Mouse (Mus musculus) lung, postnatal 4 days (tissue): ENCODE measurements around the gene Pakap.

Experiments
- DNase-seq, 2 experiments: peaks; one replicate each; pipeline ENCODE4 v3.0.0; 2021

Pakap gene

DNA sequence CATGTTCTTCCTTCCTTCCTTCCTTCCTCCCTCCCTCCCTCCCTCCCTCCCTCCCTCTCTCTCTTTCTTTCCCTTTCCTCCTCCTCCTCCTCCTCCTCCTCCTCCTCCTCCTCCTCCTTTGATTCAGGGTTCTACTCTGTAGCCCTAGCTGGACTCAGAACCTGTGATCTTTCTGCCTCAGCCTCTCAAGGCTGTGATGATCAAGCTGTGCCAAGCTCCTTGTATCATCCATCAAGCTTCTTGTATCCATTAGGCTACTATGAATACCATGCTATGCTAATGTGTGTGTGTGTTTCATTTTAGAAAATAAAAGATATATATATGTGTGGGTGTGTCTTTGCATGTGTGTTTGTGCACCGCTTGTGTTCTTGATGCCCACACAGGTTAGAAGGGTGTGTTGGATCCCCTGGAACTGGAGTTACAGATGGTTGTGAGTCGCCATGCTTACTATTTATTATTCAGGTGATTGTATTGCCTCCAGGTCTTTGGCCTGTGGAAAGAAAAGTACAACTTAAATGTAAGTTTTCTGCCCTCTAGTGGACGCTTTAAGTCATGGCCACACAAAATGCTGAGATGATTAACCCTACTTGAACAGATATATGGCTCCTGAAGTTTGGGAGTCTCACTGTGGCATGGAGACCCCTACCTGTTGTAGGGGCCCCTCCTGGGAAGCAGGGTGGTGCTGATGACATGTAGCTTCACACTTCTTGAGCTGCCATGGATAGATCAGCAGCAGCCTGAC lies 359.7 kb downstream of the Pakap start:
- DNase-seq = no peak

DNA sequence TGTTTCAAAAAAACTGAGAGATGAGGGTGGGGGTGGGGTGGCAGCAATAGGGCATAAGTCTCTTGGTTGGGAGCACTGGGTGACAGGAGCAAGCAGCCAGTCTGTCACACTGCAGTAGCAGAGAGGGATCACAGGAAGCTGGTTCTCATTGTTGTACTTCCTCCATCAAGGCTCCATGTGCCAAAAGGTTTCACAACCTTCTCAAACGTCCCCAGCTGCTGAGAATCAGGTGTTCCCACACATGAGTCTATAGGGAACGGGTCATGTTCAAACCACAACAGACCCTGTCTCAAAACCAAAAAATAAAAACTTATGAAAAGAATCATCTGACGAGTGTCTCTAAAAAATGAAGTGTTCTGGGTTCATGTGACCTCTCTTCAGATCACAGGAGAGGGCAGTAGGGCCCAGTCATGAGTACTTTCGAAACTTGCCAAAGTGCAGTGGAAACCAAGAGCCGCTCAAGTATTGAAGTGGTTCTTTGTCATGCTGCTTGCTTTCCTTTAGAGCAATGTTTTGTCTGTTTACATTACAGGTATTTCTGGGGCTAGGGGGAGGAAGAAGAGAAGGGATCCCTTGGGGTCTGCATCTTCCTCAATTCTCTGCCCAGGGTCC lies 362.7 kb downstream of the Pakap start:
- peak in 1 of 2 experiments; percentile 34 for DNase-seq

DNA sequence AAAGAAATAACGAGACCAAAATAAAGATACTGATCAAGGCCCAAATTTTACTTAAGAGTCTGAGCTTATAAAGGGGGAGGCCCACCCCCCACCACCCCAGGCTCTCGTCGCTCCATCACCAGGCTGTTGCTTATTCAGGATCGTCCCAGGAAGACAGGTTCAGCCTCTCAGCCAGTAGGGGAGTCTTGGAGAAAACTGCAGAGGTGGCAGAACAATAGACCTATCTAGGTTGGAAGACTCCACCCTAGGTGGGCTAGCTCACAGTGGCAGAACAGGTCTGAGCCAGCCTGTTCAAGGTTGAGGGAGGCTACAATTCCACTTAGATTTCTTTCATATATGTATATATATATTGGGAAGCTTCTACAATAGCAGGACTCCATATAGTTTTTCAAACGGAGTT lies 366.2 kb downstream of the Pakap start:
- DNase-seq = no peak

DNA sequence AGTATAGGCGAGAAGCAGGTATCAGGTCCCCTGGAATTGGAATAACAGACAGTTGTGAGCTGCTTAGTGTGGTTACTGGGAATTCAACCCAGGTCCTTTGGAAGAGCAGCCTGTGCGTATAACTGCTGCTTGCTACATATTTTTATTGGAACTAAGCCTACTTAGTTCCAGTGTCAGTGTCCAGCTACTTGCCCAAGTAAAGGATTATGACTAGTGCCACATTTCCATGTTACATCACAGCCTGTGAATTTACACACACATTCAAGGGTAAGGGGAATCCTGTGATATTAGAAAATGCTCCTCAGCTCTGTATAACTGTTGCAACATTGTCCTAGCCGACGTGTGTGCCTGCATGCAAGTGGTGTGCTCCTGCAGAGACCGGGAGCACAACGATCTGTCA lies 369.3 kb downstream of the Pakap start:
- no peak for DNase-seq

DNA sequence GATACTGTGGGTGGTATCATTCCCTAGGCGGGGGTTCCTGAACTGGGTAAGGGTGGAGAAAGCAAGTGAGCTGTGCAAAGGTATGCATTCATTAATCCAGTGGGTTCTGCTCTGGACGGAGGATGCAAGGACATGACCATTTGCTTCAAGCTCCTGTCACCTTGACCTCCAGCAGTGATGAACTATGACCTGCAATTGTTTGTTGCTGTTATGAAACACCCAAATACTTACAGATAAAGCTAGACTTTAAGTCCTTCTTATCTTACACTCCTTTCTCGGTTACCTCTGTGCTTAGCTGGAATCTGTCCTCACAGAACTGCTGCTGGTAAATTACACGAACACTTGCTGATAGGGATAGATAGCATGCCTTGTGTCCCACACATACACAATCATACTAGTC lies 372.7 kb downstream of the Pakap start:
- DNase-seq = no peak

DNA sequence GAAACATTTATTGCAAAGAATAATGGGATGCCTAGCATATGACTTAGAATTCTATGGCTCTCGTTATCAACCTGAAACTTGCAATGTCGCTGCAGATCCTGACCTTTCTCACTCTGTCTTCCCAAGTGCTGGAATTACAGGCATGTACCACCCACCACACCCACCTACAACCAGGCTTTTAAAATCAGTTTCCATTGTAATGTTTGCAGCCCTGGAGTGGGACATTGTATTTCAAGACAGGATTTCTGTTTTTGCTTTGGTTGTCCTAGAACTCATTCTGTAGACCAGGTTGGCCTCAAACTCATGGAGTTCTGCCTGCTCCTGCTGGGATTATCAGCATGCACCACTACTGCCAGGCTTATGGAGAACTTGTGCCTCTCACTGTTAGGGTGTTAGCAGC lies 374.9 kb downstream of the Pakap start:
- no peak for DNase-seq
